Mouse (Mus musculus): ENCODE results near the gene Efcab8.

GRCm38 (mm10) chr2:153833291-153833690 is 53.6 kb downstream of the Efcab8 start:
- no peak for TF ChIP-seq CTCF (IDR thresholded peaks at IDR 0.05; ENCODE audit: extremely low read depth, insufficient read length, insufficient replicate concordance, low read depth, low read length)
- TF ChIP-seq POLR2A (IDR thresholded peaks at IDR 0.05; ENCODE audit: low read depth, low read length), result no peak

Measured in small intestine, adult 2 months (tissue).